Mouse (Mus musculus) C2C12 (cell line): Measurements from ENCODE around the gene Pla2g3.

Source experiments
- CEBPB ChIP-seq: IDR thresholded peaks from one replicate; pipeline ENCODE4 v1.6.1; 2011; ENCODE audit warnings: low read depth, mild to moderate bottlenecking, control low read depth, moderate library complexity
- CTCF ChIP-seq: IDR thresholded peaks from one replicate; pipeline ENCODE4 v1.5.1; 2011; ENCODE audit not compliant: control insufficient read depth, insufficient read depth, insufficient read length
- MAX ChIP-seq: IDR thresholded peaks from one replicate; pipeline ENCODE4 v1.6.1; 2011; ENCODE audit warnings: mild to moderate bottlenecking, control low read depth
- MYOG ChIP-seq: IDR thresholded peaks from one replicate; pipeline ENCODE4 v1.6.1; 2011; ENCODE audit not compliant: control insufficient read depth, insufficient read length; ENCODE audit errors: extremely low read depth

DNA sequence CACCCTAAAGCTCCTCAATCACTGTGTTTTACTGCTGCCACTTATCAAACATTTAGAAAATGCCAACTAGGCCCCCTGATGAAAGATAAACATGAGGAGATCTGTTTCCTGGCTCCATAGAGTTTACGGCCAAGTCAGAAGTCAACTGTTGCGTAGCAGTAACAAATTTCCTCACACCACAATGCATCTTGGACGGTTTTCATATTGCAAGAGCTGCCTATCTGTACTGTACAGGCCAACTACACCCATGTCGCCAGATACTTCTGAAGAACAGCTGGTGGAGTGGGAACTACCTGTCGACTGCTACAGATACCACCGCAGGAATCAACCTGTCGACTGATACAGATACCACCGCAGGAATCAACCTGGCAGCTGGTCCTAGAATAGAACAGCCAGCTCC, 43.2 kb upstream of the Pla2g3 start:
- no peak for TF ChIP-seq CTCF
- TF ChIP-seq MAX = no peak
- TF ChIP-seq CEBPB = no peak
- no peak for TF ChIP-seq MYOG
